8 mouse cellular contexts compared by ENCODE assay signal in the genomic region with DNA sequence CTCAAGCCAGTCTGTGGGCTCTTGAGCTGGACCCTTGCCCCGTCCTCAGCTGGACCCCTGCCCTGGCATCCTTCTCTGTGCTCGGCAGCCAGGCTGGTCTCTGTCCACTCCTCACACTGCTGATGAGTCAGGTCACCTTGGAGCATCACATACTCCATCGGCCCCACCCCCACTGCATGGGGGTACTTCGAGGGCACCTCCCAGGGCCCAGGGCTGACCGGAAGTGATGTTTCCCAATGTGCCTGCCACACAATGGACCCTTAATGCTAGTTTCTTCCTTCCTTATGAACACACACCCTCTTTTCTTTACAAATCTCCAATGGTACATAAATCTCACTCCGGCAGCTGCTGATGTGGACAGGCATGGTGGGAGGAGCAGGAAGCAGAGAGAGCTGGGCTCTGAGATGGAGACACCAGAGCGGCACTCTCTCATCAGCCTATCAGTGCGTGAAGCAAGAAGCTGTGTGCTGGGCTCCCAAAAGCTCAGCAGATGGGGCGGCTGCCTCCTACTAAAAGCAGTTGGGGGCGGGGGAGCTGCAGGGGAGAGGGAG.
A peak's percentile ranks its signal among the peaks of the same experiment; 100 is the strongest.
DNase-seq lines count a peak whose midpoint lies in the region; ATAC-seq and TF ChIP-seq lines count a peak whose summit lies in the region.

No protein-coding gene starts in this region.

- no peak overlapping the region for H3K4me3 ChIP-seq in gastrocnemius, adult 2 months
- H3K4me3 ChIP-seq in brown adipose tissue, adult 24 weeks (ENCODE audit: insufficient read depth, low read depth, low read length) = no peak overlapping the region

- intact Hi-C loops in gastrocnemius, adult 2 months (cut with DNase I) = no loop called here

- peak overlapping the region; percentile 63 for H3K27ac ChIP-seq in gastrocnemius, adult 2 months
- peak overlapping the region; percentile 59 for H3K27ac ChIP-seq in brown adipose tissue, adult 24 weeks (replicated peaks; ENCODE audit: low read depth, low read length)

- ATAC-seq in inflammation-experienced regulatory T-cells, adult 6 months = peak; percentile 39
- ATAC-seq in erythroid progenitor cell, adult 5-6 weeks (replicated peaks; ENCODE audit: low FRiP score, poor library complexity, severe bottlenecking) = no peak
- ATAC-seq in granulocyte monocyte progenitor cell, adult 5-6 weeks (replicated peaks; ENCODE audit: poor library complexity, severe bottlenecking) = no peak

- H3K4me1 ChIP-seq in brown adipose tissue, adult 24 weeks (ENCODE audit: control insufficient read depth, insufficient read depth, insufficient read length, low read length) = peaks cover 28% of the 10 kb centered on the region

- DNase-seq in gastrocnemius, adult 2 months = no peak
- no peak for DNase-seq in gastrocnemius, adult 8-10 months (ENCODE audit: low spot score in 2 of 2)
- DNase-seq in left cerebral cortex, adult 9 months (ENCODE audit: low spot score in 2 of 2) = peak; percentile 27 to 34
- DNase-seq in lung, postnatal 25 days (ENCODE audit: low spot score) = peak; percentile 84

- no peak for TF ChIP-seq CTCF in gastrocnemius, adult 2 months (IDR thresholded peaks at IDR 0.05)

Comparison
In these comparisons a context has a peak if more than half of its experiments do, and no peak if none do; other contexts are left out.
1. DNase-seq: peak in left cerebral cortex, adult 9 months (2 of 2) and lung, postnatal 25 days (single experiment); none in gastrocnemius, adult 2 months (single experiment) and gastrocnemius, adult 8-10 months (0 of 2).